Mouse (Mus musculus) layer of hippocampus, adult 18-20 months (tissue): ENCODE results near the gene Wdhd1. TPM values are rescaled to one million over a fixed set of nuclear protein-coding genes. Genes with fewer than 3 reads are reported as not detected.

ENCODE experiments used
- DNase-seq, 2 experiments: peaks; one replicate each; pipeline ENCODE4 v3.0.0; 2022; ENCODE audit warnings: low spot score in 2 of 2
- total RNA-seq, 2 experiments: library from RNA; stranded (reverse); gene quantifications; 2 replicates each; pipeline ENCODE4 v1.2.3; 2021

The Wdhd1 gene
- total RNA-seq, 2 experiments from 2014 or later, result 4.9 to 5.0 TPM

GRCm38 (mm10) chr14:47222631-47223450, 53.8 kb downstream of the Wdhd1 start:
- no peak for DNase-seq

- DNase-seq, result peak in 1 of 2 experiments; percentile 26
Measured at GRCm38 (mm10) chr14:47221567-47221966, 55.1 kb downstream of the Wdhd1 start.

GRCm38 (mm10) chr14:47220231-47221025, 56.2 kb downstream of the Wdhd1 start:
- no peak for DNase-seq

- peak in 1 of 2 experiments; percentile 16 for DNase-seq
Measured at GRCm38 (mm10) chr14:47218766-47219606, 57.7 kb downstream of the Wdhd1 start.

GRCm38 (mm10) chr14:47216541-47216940, 60.1 kb downstream of the Wdhd1 start:
- no peak for DNase-seq

- DNase-seq, result no peak
Measured at GRCm38 (mm10) chr14:47214367-47214766, 62.3 kb downstream of the Wdhd1 start.

- no peak for DNase-seq
Measured at GRCm38 (mm10) chr14:47213305-47213704, 63.4 kb downstream of the Wdhd1 start.

GRCm38 (mm10) chr14:47209669-47210164, 66.9 kb downstream of the Wdhd1 start:
- DNase-seq, result no peak

GRCm38 (mm10) chr14:47208564-47209493, 67.8 kb downstream of the Wdhd1 start:
- no peak for DNase-seq

GRCm38 (mm10) chr14:47206601-47207000, 70.1 kb downstream of the Wdhd1 start:
- DNase-seq, result no peak

GRCm38 (mm10) chr14:47205270-47205972, 71.2 kb downstream of the Wdhd1 start:
- no peak for DNase-seq

- peak in 1 of 2 experiments; percentile 47 for DNase-seq
Measured at GRCm38 (mm10) chr14:47197340-47197739, 79.3 kb downstream of the Wdhd1 start.

- no peak for DNase-seq
Measured at GRCm38 (mm10) chr14:47196711-47197110, 79.9 kb downstream of the Wdhd1 start.

GRCm38 (mm10) chr14:47194096-47194495, 82.6 kb downstream of the Wdhd1 start:
- DNase-seq, result no peak

- no peak for DNase-seq
Measured at GRCm38 (mm10) chr14:47193506-47193905, 83.2 kb downstream of the Wdhd1 start.

- DNase-seq, result no peak
Measured at GRCm38 (mm10) chr14:47191861-47192260, 84.8 kb downstream of the Wdhd1 start.
